Mouse (Mus musculus): ENCODE measurements around the gene Arap1. TPM values are rescaled to one million over a fixed set of nuclear protein-coding genes. Genes with fewer than 3 reads are reported as not detected.

Gene Arap1
- polyA plus RNA-seq (2014; fragmentation: Illumina TruSeq; extraction: RNeasy Lipid Tissue Mini Kit (QIAGEN cat#74804); ENCODE audit: low read depth, low replicate concordance), result 50.9 TPM

DNA sequence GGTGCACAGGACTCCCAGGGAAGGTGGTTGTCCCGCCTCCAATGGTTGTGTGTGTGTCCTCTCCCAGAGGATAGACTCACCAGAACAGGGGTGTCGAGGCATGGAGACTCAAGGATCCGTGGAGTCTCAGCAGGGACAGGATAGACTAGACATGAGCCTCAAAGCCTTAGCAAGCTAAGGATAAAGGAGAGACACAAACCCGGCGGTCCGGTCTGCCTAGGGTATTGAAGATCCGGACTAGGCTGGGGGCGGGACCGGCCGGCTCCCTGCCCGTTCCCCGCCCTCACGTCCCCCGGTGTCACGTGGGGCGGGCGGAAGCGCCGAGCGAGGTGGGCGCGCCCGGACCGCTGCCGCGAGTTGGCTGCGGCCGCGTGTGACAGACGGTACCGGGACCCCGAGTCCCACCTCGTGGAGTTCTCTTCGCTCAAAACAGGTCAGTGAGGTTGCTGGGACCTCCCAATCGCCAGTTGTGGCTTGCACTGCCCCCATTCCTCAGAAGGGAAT is at the start of gene Arap1:
Gene Arap1 (plus strand): TSS at position 301 of the 504 bp plus-strand sequence.

DNA sequence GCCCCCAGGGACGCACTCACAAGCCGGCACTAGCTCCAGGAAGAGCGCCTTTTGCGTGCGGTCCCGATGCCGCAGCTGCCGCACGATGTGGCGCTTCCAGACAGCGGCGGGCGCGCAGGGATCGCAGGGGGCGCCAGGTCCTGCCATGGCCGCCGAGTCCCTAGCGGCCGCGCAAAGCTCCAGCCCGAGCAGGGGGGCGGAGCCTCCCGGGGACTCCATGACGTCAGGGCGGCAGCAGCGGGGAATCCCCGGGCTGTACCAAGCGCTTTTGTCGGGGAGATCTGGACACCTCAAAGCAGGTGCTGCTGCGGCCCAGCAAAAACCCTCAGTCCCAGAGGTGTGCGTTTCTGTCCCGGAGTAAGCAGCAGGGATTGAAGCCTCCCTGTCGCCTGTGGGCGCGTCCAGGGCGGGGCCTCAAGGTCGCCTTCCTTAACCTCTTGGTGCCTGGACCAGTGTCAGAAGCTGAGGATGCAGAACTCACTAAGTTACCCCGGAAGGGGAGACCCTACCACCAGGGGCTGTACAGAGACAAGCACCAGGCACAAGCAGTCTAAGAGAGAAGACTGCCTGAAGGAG is 45.9 kb upstream of the Arap1 start, which contains the start of gene Atg16l2:
Gene Atg16l2 (minus strand): TSS at position 371 of the 576 bp plus-strand sequence.

DNA sequence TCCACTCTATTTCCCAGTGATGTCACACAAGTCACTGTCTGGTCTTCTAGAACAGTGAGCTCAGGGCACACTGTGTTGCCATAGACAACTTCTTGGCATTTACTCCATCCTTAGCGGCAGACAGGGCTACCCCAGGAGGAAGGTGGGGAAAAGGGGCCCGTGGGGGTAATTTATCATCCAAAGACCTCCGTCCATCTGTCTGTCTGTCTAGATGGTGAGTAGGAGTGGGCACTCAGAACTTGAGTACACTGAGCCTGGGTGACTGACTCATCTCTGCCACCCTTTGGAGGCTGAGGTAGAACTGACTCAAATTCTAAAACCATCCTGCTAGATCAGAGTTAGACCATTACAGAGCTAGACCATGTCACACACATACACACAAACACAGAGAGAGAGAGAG is 30.9 kb upstream of the Arap1 start, which contains the start of gene Stard10:
Gene Stard10 (plus strand): TSS at position 73 of the 400 bp plus-strand sequence.

DNA sequence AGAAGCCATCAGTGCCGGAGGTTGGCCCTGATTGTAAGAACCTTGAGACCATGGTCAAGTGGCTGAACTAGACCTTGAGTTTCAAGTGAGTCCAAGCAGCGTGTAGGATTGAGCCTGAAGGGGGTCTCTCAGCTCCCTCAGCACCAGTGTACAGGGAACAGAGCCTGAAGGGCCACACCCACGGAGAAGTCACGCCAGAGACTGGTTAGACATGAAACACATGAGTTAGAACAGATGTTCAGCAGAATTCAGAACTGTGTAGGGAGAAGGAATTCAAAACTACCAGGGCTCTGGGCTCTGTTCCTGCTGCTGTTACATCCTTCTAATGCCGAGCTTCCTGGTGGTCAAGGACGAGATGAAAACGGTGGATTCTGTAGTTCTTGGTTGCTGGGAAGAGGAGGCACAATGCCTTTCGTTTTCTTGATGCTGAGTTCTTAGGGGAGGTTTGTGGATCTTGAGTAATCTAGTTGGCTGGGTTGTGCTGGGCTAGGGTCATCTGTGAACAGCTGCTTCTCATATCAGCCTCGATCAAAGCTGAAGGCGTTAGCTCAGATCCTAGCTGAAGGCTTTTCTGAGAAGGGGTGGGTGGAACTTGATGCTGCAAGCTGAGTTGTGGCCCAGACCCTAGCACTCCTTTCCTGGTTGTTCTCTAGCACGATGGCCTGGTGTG is 62.5 kb downstream of the Arap1 start, which contains the start of gene Gm45837:
Gene Gm45837 (plus strand): TSS at position 620 of the 670 bp plus-strand sequence.

DNA sequence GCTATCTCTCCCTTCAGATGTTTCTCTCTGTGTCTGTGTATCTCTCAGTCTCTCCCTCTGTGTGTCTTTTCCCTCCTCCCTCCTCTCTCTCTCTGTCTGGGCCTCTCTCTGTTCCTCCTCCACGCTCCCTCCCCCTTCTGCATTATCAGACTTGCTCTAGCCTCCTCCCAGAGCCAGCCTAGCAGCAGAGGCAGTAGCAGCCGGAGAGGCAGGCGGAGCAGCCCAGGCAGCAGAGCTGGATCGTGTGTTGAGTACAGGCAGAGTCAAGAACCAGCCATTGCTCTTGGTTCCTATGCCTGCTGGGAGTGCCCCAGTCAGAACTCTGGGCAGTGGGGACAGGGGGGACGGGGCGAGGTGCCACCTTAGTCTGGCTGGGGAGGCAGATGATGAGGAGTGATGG is 73.7 kb downstream of the Arap1 start, which contains the start of gene Pde2a:
Gene Pde2a (plus strand): TSS at position 163 of the 400 bp plus-strand sequence.

Other genes with a start within 250 kb of the Arap1 start
- gene Atg16l2, start 45.8 kb upstream of the Arap1 start, polyA plus RNA-seq (2014; fragmentation: Illumina TruSeq; extraction: RNeasy Lipid Tissue Mini Kit (QIAGEN cat#74804); ENCODE audit: low read depth, low replicate concordance), result 6.9 TPM
- gene Stard10, start 31.0 kb upstream of the Arap1 start, polyA plus RNA-seq (2014; fragmentation: Illumina TruSeq; extraction: RNeasy Lipid Tissue Mini Kit (QIAGEN cat#74804); ENCODE audit: low read depth, low replicate concordance), result 185 TPM
- not detected for gene Gm45837, start 62.8 kb downstream of the Arap1 start, polyA plus RNA-seq (2014; fragmentation: Illumina TruSeq; extraction: RNeasy Lipid Tissue Mini Kit (QIAGEN cat#74804); ENCODE audit: low read depth, low replicate concordance)
- gene Pde2a, start 73.6 kb downstream of the Arap1 start, polyA plus RNA-seq (2014; fragmentation: Illumina TruSeq; extraction: RNeasy Lipid Tissue Mini Kit (QIAGEN cat#74804); ENCODE audit: low read depth, low replicate concordance), result 30.8 TPM
- 0.14 TPM for gene Art2b, start 237.5 kb downstream of the Arap1 start, polyA plus RNA-seq (2014; fragmentation: Illumina TruSeq; extraction: RNeasy Lipid Tissue Mini Kit (QIAGEN cat#74804); ENCODE audit: low read depth, low replicate concordance)

Data from adipose tissue, adult 10 weeks (tissue).